Mouse (Mus musculus) testis, adult 2 months (tissue): ENCODE results near the gene Mylk4. TPM values are rescaled to one million over a fixed set of nuclear protein-coding genes. Genes with fewer than 3 reads are reported as not detected.

Experiments
- H3K27ac ChIP-seq: fragments of 200-500 bp; 2 replicates; pipeline ENCODE4 v1.5.1; 2012; ENCODE audit warnings: low read depth, low read length; ENCODE audit not compliant: control insufficient read depth, insufficient read depth
- H3K27me3 ChIP-seq: fragments of 200-500 bp; 2 replicates; pipeline ENCODE4 v1.6.1; 2012; ENCODE audit warnings: mild to moderate bottlenecking, low read length, moderate library complexity; ENCODE audit not compliant: control insufficient read depth, insufficient read depth
- H3K36me3 ChIP-seq: fragments of 200-500 bp; 2 replicates; pipeline ENCODE4 v1.6.1; 2012; ENCODE audit warnings: mild to moderate bottlenecking, low read length; ENCODE audit not compliant: control insufficient read depth, insufficient read depth
- H3K4me1 ChIP-seq: fragments of 200-500 bp; 2 replicates; pipeline ENCODE4 v1.6.1; 2012; ENCODE audit warnings: low read length; ENCODE audit not compliant: control insufficient read depth, insufficient read depth
- H3K4me3 ChIP-seq: fragments of 200-500 bp; 2 replicates; pipeline ENCODE4 v1.5.1; 2012; ENCODE audit warnings: low read depth, mild to moderate bottlenecking, low read length, moderate library complexity, mixed read lengths; ENCODE audit not compliant: control insufficient read depth
- CTCF ChIP-seq: fragments of 200-500 bp; IDR thresholded peaks from 2 replicates; pipeline ENCODE4 v1.5.1; 2012; ENCODE audit warnings: low read depth, mild to moderate bottlenecking, inconsistent platforms, low read length, moderate library complexity; ENCODE audit not compliant: control insufficient read depth, insufficient read depth, insufficient replicate concordance
- POLR2A ChIP-seq: fragments of 200-500 bp; IDR thresholded peaks from 2 replicates; pipeline ENCODE4 v1.6.1; 2012; ENCODE audit warnings: low read depth, mild to moderate bottlenecking, inconsistent platforms, low read length, moderate library complexity; ENCODE audit not compliant: control insufficient read depth
- polyA plus RNA-seq: library from polyadenylated mRNA; depleted of rRNA; stranded (reverse); fragments of >200 nt; gene quantifications from 2 replicates; pipeline ENCODE4 v1.2.3, GENCODE M21; 2012; rRNA removed

Mylk4 gene
- polyA plus RNA-seq: 0.56 and 0.60 TPM in 2 replicates

GRCm38 (mm10) chr13:32783816-32784215, at the start of gene Mylk4:
Gene Mylk4 (minus strand): TSS chr13:32783954.
- Histone ChIP-seq H3K4me3 (no peak within 1 kb of the TSS), H3K4me1 (no peaks in the 10 kb centered on the region), H3K36me3 (no peaks in the 10 kb centered on the region), H3K27me3 (no peaks in the 10 kb centered on the region), H3K27ac (no peak within 1 kb of the TSS)
- TF ChIP-seq POLR2A: no peak
- TF ChIP-seq CTCF: no peak

- Histone ChIP-seq H3K4me3 (no peak overlapping the region), H3K27ac (no peak overlapping the region), H3K36me3 (no peaks in the 10 kb centered on the region), H3K4me1 (peaks cover 2% of the 10 kb centered on the region), H3K27me3 (no peaks in the 10 kb centered on the region)
- TF ChIP-seq POLR2A (no peak), CTCF (no peak)
Measured at GRCm38 (mm10) chr13:32833237-32833636, 49.5 kb upstream of the Mylk4 start.

DNA sequence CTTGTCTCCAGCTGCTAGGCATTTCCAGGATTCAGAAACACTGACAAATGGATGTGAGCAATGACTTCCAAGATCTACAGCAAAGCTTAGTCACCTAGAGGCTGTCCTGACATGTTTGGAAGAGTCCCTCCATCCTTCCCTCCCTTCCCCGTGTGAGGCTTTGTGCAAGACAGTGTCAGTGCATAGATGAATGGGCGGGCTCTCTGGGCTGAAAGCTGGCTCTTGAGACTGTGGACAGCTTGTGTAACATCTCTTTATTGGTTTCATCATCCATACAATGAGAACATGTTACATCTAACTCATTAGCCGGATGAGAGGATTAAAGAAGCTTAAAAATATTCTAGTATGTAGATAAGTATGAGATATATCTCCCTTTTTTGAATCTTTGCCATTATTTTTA, 49.0 kb upstream of the Mylk4 start:
- Histone ChIP-seq H3K4me3 (no peak overlapping the region), H3K36me3 (no peaks in the 10 kb centered on the region), H3K27ac (no peak overlapping the region; the same call in 1 of the 2 replicates), H3K4me1 (peaks cover 2% of the 10 kb centered on the region), H3K27me3 (no peaks in the 10 kb centered on the region)
- TF ChIP-seq CTCF (no peak), POLR2A (no peak)

- peaks cover 2% of the 10 kb centered on the region for H3K4me1 ChIP-seq
- H3K36me3 ChIP-seq: no peaks in the 10 kb centered on the region
- TF ChIP-seq CTCF (no peak), POLR2A (no peak)
- no peaks in the 10 kb centered on the region for H3K27me3 ChIP-seq
- H3K27ac ChIP-seq: no peak overlapping the region
- H3K4me3 ChIP-seq: no peak overlapping the region
Measured at GRCm38 (mm10) chr13:32831505-32832273, 47.9 kb upstream of the Mylk4 start.

GRCm38 (mm10) chr13:32828886-32829285, 45.1 kb upstream of the Mylk4 start:
- TF ChIP-seq CTCF (no peak), POLR2A (no peak)
- Histone ChIP-seq H3K27ac (no peak overlapping the region), H3K27me3 (no peaks in the 10 kb centered on the region), H3K4me3 (no peak overlapping the region), H3K36me3 (no peaks in the 10 kb centered on the region), H3K4me1 (peaks cover 2% of the 10 kb centered on the region)

GRCm38 (mm10) chr13:32827951-32828350, 44.2 kb upstream of the Mylk4 start:
- no peak overlapping the region for H3K4me3 ChIP-seq
- no peak overlapping the region for H3K27ac ChIP-seq
- no peaks in the 10 kb centered on the region for H3K36me3 ChIP-seq
- peaks cover 2% of the 10 kb centered on the region for H3K4me1 ChIP-seq
- TF ChIP-seq CTCF (peak; percentile 67; the same call in 1 of the 2 replicates), POLR2A (no peak)
- H3K27me3 ChIP-seq: no peaks in the 10 kb centered on the region

DNA sequence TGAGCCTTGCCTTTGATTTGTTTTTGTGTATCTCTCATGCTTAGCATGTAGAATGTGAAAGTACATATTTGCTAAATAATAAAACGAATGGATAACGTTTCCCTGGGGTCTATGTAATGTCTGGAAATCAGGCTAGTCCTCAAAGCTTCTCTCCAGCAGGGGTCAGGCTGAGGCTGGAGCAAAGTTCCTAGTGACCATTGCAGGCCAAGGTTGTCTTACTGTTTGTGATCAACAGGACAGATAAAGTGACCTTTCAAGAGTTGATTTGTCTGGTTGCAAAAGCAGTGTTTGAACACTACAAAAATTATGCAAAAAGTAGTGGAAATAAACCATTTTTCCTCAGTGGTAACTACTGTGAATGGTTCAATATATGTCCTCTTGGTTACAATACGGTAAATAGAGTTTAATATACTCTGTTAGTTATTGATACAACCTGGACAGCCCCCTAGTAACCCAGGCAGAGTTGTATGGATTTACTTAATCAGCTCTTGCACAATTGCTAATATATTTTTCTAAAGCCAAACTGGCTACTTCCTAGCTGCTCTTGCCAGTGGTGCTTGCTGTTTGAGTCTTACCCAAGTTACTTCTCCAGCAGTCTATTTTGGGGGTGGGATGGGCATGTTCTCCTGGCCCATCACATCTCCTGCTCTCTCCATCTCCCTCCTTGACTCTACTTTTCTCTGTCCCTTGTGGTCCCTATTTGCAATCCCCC, 43.5 kb upstream of the Mylk4 start:
- H3K4me1 ChIP-seq: peaks cover 2% of the 10 kb centered on the region

More for the DNA sequence above, 43.5 kb upstream of the Mylk4 start:
- Histone ChIP-seq H3K27ac (no peak overlapping the region), H3K27me3 (no peaks in the 10 kb centered on the region), H3K36me3 (no peaks in the 10 kb centered on the region), H3K4me3 (no peak overlapping the region)
- TF ChIP-seq CTCF: no peak
- no peak for TF ChIP-seq POLR2A
